Mouse (Mus musculus): ENCODE results near the gene Klhl6.
A peak's percentile ranks its signal among the peaks of the same experiment; 100 is the strongest.

Gene Klhl6

DNA sequence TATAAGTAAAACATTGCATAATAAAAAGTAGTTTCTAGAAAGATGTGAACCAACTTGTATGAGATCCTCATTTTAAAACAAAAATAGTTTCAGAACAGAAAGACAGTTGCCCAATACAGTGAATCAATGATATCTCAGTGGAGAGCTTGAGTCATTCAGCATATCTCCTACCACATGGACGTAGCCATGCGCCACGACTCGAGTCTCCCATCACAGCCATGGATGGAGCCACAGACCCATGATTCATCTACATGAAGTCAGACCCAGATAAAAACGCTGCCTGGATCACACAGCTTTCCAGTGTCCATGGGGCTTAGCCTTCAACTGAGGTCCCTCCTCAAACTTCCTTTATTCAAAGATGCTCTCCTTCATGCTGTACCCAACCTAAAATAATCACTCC lies 13.3 kb downstream of the Klhl6 start:
- no peak for DNase-seq (ENCODE audit: low read depth, low spot score)

- DNase-seq (ENCODE audit: low read depth, low spot score) = no peak
Measured at GRCm38 (mm10) chr16:19968666-19969065, 14.2 kb downstream of the Klhl6 start.

DNA sequence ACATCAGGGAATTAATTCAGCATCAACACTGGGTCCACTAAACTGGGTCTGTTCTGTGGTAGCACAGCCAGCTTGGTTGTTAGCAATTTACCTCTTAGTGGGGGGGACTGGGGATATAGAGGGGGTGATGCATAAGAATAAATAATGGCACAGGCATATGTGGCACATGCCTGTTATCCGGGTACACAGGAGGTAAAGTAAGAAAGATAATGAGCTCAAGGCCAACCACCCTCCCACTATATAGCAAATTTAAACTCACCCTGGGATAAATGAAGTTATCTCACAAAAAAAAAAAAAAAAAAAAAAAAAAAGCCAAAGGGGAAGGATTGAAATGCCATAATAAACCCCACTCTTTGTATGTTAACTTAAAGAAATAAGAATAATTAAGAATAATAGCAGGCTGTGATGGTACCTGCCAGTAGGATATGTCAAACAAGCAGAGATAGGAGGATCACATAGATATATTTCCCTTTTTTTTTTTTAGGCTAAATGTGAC lies 14.9 kb downstream of the Klhl6 start:
- DNase-seq (ENCODE audit: low read depth, low spot score) = no peak

DNA sequence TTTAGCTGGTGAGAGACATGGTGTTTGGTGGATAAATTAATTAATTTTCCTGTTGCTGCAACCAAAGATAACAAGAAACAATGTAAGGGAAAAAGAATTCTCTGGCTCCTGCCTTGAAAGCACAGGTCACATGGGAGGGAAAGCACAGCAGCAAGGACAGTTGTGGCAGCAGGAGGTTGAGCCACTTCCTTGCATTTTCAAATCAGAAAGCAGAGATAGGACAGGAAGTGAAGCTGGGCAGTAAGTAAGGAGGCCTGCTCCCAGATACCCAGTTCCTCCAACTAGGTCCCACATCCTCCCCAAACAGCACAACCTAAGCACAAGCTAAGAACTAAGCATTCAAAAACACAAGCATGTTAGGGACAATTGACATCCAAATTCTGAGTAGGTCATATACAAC lies 15.9 kb downstream of the Klhl6 start:
- DNase-seq (ENCODE audit: low read depth, low spot score) = no peak

DNA sequence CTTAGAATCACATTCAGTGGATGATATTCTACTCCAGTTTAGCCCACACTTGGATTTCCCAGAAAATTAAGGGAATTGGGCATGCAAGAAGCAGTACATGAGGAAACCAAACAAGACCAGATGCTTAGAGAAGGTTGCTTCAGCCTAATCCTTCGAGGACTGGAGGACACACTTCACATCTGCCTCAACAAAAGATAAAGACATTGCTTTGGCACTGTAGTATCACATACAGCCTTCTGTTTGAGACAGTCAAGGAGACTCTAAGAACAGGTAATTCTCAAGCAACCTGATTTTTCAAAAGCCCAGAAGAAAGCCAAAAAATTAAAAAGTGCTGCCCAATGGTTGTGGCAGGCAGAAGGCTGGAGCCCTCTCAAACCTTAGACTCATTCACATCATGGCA lies 16.4 kb downstream of the Klhl6 start:
- no peak for DNase-seq (ENCODE audit: low read depth, low spot score)

DNA sequence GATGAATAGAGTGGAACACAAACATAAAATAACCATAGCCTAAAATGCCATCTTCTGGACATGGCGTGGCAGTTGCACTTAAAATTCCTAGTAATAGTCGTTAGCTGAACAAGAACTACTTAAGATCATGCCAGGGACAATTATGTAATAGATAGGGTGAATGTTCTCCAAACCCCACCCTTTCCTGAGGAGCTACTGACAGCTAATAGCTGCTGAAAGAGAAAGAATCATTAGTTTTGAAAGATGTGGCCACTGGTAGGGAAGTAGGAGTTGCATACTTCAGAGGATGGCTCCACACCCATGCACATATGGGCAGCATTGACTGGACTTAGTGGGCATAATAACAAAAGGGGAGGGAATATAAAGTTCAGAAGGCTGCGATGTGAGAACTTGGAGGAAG lies 19.9 kb downstream of the Klhl6 start:
- no peak for DNase-seq (ENCODE audit: low read depth, low spot score)

GRCm38 (mm10) chr16:19961070-19961469 lies 21.8 kb downstream of the Klhl6 start:
- DNase-seq (ENCODE audit: low read depth, low spot score) = no peak

- DNase-seq (ENCODE audit: low read depth, low spot score) = no peak
Measured at GRCm38 (mm10) chr16:19960407-19961058, 22.3 kb downstream of the Klhl6 start.

- no peak for DNase-seq (ENCODE audit: low read depth, low spot score)
Measured at GRCm38 (mm10) chr16:19957051-19957450, 25.8 kb downstream of the Klhl6 start.

- DNase-seq (ENCODE audit: low read depth, low spot score) = no peak
Measured at GRCm38 (mm10) chr16:19947336-19947735, 35.5 kb downstream of the Klhl6 start.

DNA sequence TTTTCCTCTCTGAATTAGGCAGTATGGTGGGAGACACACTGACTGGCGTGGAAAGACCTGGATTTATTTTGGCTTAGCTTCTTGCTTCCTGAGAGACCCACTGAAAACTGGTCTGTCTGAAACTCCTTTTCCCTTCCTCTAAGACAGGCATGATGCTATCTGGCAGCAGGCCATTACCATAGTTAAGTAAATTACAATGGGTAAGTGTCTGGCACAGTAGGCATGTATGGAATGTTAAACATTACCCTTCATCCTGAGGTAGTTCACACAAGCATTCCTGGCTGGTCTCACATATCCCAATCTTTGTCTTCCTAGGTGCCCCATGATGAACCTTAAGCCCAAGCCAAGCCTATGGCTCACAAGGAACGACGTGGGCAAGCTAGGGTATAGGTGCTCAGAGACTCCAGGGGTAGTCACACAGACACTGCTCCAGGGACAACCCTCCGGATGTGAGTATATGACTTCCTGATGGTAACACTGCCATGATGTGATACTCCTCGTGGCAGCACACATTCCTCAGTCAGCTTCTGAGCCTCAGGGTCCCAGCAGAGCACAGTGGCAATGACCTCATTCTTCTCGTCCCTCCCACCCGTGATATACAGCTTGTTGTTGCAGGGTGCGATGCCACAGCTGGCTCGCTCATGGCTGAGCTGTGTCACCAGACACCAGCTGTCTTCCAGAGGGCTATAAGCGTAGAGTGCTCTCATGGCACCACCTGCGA lies 36.1 kb downstream of the Klhl6 start:
- DNase-seq (ENCODE audit: low read depth, low spot score) = no peak

DNA sequence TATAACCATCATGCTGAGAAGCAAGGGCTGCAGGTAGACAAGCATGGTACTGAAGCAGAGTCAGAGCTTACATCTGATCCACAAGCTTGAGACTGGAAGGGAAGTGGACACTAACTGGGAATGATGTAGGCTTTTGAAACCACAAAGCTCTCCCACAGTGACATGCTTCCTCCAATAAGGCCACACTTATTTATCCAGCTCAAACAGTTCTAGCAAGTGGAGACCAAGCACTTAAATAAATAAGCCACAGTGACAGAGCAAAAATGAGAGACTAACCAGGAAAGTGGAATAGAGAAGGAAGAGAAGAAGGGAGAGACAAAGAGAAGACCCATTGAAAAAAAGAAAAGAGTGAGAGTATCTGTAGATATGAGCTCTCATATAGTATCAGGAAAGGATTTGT lies 62.0 kb downstream of the Klhl6 start:
- no peak for DNase-seq (ENCODE audit: low read depth, low spot score)

DNA sequence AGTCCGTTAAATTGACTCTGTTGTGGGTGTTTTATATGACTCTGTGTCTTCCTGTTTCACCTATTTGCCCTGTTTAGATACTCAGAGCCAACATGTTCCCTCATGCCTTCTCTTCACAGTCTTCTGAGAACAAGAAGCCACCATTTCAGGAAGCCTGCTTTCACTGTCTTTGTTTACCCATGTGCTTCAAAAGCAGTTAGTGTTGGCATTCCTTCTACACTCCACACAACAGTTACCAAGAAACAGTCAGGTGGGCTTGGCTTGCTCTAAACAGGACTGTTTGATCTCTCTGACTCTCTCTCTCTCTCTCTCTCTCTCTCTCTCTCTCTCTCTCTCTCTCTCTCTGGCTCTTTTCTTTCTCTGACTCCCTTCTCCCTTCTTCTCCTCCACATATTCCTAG lies 64.6 kb downstream of the Klhl6 start:
- DNase-seq (ENCODE audit: low read depth, low spot score) = no peak

- DNase-seq (ENCODE audit: low read depth, low spot score) = no peak
Measured at GRCm38 (mm10) chr16:19912582-19912981, 70.3 kb downstream of the Klhl6 start.

DNA sequence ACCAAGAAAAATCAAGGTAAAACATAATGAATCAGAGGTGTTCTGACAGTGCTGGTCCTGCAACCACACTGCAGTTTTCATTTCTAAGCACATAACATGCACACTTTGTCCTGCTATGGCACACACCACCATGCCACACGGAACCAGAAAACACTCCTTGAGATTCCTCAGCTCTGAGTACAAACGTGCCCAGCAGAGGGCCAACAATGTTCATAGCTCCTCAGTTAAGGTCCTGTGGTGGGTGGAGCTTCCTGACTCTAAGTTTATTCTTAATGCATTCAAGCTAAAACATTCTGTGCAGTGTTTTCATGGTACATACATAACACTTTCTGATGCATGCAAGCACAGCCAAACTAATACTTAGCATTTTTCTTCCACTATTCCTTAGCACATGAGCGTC lies 74.5 kb downstream of the Klhl6 start:
- DNase-seq (ENCODE audit: low read depth, low spot score) = no peak

DNA sequence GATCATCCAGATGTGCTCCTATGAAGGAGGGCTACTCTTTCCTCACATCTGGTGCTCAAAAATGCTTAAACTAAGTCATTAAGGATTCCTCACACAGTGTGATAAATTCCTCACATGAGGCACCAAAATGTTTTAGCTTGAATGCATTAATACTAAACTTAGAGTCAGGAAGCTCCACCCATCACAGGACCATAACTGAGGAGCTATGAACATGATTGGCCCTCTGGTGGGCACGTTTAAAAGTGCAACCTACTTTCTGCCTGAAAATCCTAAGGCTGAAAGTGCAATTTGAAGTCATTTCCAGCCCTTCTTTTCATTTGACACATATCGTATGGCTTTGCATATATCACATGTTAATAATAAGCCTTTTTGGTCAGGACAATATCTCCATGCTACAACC lies 75.7 kb downstream of the Klhl6 start:
- peak; percentile 44 for DNase-seq (ENCODE audit: low read depth, low spot score)

DNA sequence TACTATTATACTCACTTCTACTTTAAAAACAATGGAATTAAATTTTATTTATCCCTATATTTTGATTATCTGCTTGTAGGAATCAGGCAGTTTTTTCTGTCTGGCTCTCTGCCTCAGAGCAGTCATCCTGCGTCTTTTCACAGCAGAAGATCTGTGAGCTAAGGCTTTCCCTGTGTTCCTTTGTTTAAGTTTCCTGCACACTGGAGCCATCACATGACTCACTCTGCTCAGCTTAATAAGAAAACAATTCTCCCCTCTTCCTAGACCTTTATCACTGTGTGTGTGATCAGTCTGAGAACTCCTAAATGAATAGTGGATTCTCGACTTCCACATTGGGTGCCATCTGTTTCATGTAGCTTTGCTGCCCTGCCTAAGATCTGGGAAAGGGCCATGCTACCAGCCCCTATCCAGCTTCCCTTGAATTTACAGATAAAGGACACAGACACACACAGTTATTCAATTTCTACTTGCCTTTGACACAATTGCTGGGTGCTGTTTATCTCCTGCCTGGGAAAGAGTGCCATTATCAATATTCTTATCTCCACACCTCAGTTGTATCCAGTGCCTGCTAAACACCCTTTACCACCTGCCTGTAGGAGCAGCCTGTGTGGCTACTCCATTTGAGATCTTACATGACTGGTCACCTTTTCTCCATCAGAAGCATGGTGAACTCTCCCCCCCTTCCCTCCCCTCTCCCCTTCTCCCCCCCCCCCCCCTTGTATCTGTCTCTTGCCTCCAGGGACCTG lies 77.9 kb downstream of the Klhl6 start:
- no peak for DNase-seq (ENCODE audit: low read depth, low spot score)

GRCm38 (mm10) chr16:19903792-19904191 lies 79.0 kb downstream of the Klhl6 start:
- no peak for DNase-seq (ENCODE audit: low read depth, low spot score)
